Mouse (Mus musculus) thymus, adult 2 months (tissue): ENCODE measurements around the gene Ccnyl1. TPM values are rescaled to one million over a fixed set of nuclear protein-coding genes. Genes with fewer than 3 reads are reported as not detected.

Experiments used
- DNase-seq: peaks from one replicate; pipeline ENCODE4 v3.0.0; 2021
- H3K27ac ChIP-seq: fragments of 200-500 bp; 2 replicates; pipeline ENCODE4 v1.5.1; 2012; ENCODE audit warnings: low read length, control low read depth; ENCODE audit not compliant: control insufficient read depth, insufficient read depth
- H3K27me3 ChIP-seq: fragments of 200-500 bp; 2 replicates; pipeline ENCODE4 v1.6.1; 2012; ENCODE audit warnings: mild to moderate bottlenecking, low read length, moderate library complexity, mixed read lengths; ENCODE audit not compliant: control insufficient read depth, insufficient read depth
- H3K36me3 ChIP-seq: fragments of 200-500 bp; 2 replicates; pipeline ENCODE4 v1.6.1; 2012; ENCODE audit warnings: mild to moderate bottlenecking, low read length, moderate library complexity; ENCODE audit not compliant: control insufficient read depth, insufficient read depth
- H3K4me1 ChIP-seq: fragments of 200-500 bp; replicated peaks from 2 replicates; pipeline ENCODE4 v1.6.1; 2012; ENCODE audit warnings: low read length; ENCODE audit not compliant: control insufficient read depth, insufficient read depth
- H3K4me3 ChIP-seq: fragments of 200-500 bp; 2 replicates; pipeline ENCODE4 v1.5.1; 2012; ENCODE audit warnings: mild to moderate bottlenecking, low read length, control low read depth, moderate library complexity; ENCODE audit not compliant: control insufficient read depth, insufficient read depth
- CTCF ChIP-seq: fragments of 200-500 bp; IDR thresholded peaks from 2 replicates; pipeline ENCODE4 v1.5.1; 2012; ENCODE audit warnings: mild to moderate bottlenecking, control low read depth, low read length, moderate library complexity, borderline replicate concordance; ENCODE audit not compliant: control insufficient read depth, poor library complexity, insufficient read depth; ENCODE audit errors: extremely low read depth
- POLR2A ChIP-seq: fragments of 200-500 bp; IDR thresholded peaks from 2 replicates; pipeline ENCODE4 v1.6.1; 2012; ENCODE audit warnings: mild to moderate bottlenecking, low read length, control low read depth, moderate library complexity; ENCODE audit not compliant: control insufficient read depth, poor library complexity, insufficient read depth; ENCODE audit errors: extremely low read depth
- WGBS: fragments of 180-500 bp; shearing (Covaris S2); methylation state at CpG from one replicate; pipeline ENCODE4 v1.1.7; 2018; 5-methylcytosine and 5-hydroxymethylcytosine counted together
- polyA plus RNA-seq: library from polyadenylated mRNA; depleted of rRNA; stranded (reverse); fragments of >200 nt; gene quantifications from 2 replicates; pipeline ENCODE4 v1.2.3, GENCODE M21; 2012

Ccnyl1 gene
- polyA plus RNA-seq, 1 experiment, result 13.2 TPM

GRCm38 (mm10) chr1:64656423-64657129 lies 33.7 kb upstream of the Ccnyl1 start:
- H3K36me3 ChIP-seq, result no peaks in the 10 kb centered on the region
- no peak for TF ChIP-seq POLR2A
- TF ChIP-seq CTCF, result no peak
- no peak for DNase-seq

GRCm38 (mm10) chr1:64658876-64659275 lies 31.4 kb upstream of the Ccnyl1 start:
- Histone ChIP-seq H3K4me1 (no peaks in the 10 kb centered on the region), H3K4me3 (no peak overlapping the region), H3K36me3 (no peaks in the 10 kb centered on the region), H3K27me3 (no peaks in the 10 kb centered on the region), H3K27ac (no peak overlapping the region)
- TF ChIP-seq CTCF, result no peak
- TF ChIP-seq POLR2A, result no peak
- DNase-seq, result no peak
- 42% methylated on average over 7 of the region's 7 CpGs for WGBS

More at GRCm38 (mm10) chr1:64656423-64657129, 33.7 kb upstream of the Ccnyl1 start:
- 89% methylated on average over 3 of the region's 3 CpGs for WGBS
- Histone ChIP-seq H3K27me3 (no peaks in the 10 kb centered on the region), H3K4me3 (no peak overlapping the region), H3K27ac (no peak overlapping the region), H3K4me1 (no peaks in the 10 kb centered on the region)

- no peak for TF ChIP-seq POLR2A
- TF ChIP-seq CTCF, result no peak
- 98% methylated on average over 2 of the region's 2 CpGs for WGBS
- Histone ChIP-seq H3K27ac (no peak overlapping the region), H3K4me1 (no peaks in the 10 kb centered on the region), H3K36me3 (no peaks in the 10 kb centered on the region), H3K4me3 (no peak overlapping the region), H3K27me3 (no peaks in the 10 kb centered on the region)
- no peak for DNase-seq
These were observed 23.1 kb upstream of the Ccnyl1 start for GRCm38 (mm10) chr1:64667111-64667633.

- no peaks in the 10 kb centered on the region for H3K4me1 ChIP-seq
- H3K27me3 ChIP-seq, result no peaks in the 10 kb centered on the region
- DNase-seq, result no peak
- H3K27ac ChIP-seq, result no peak overlapping the region
- WGBS, result 90% methylated on average over 2 of the region's 2 CpGs
- TF ChIP-seq POLR2A (no peak), CTCF (no peak)
- no peak overlapping the region for H3K4me3 ChIP-seq
- no peaks in the 10 kb centered on the region for H3K36me3 ChIP-seq
These were observed 20.8 kb upstream of the Ccnyl1 start for GRCm38 (mm10) chr1:64669451-64669850.

- no peak for DNase-seq
- TF ChIP-seq CTCF (no peak), POLR2A (no peak)
- Histone ChIP-seq H3K4me1 (no peaks in the 10 kb centered on the region), H3K4me3 (no peak overlapping the region), H3K27me3 (no peaks in the 10 kb centered on the region), H3K36me3 (no peaks in the 10 kb centered on the region), H3K27ac (no peak overlapping the region)
- 94% methylated on average over 5 of the region's 5 CpGs for WGBS
These were observed 16.3 kb upstream of the Ccnyl1 start for GRCm38 (mm10) chr1:64673931-64674330.

- no peaks in the 10 kb centered on the region for H3K27me3 ChIP-seq
- H3K4me3 ChIP-seq, result no peak overlapping the region
- TF ChIP-seq POLR2A, result no peak
- no peak for TF ChIP-seq CTCF
These were observed 14.0 kb upstream of the Ccnyl1 start for GRCm38 (mm10) chr1:64676060-64676839.

More at GRCm38 (mm10) chr1:64676060-64676839, 14.0 kb upstream of the Ccnyl1 start:
- no peaks in the 10 kb centered on the region for H3K4me1 ChIP-seq
- 87% methylated on average over 6 of the region's 6 CpGs for WGBS
- no peaks in the 10 kb centered on the region for H3K36me3 ChIP-seq
- no peak overlapping the region for H3K27ac ChIP-seq
- DNase-seq, result no peak
